Mouse (Mus musculus): ENCODE results near the gene Idua.

The Idua gene

DNA sequence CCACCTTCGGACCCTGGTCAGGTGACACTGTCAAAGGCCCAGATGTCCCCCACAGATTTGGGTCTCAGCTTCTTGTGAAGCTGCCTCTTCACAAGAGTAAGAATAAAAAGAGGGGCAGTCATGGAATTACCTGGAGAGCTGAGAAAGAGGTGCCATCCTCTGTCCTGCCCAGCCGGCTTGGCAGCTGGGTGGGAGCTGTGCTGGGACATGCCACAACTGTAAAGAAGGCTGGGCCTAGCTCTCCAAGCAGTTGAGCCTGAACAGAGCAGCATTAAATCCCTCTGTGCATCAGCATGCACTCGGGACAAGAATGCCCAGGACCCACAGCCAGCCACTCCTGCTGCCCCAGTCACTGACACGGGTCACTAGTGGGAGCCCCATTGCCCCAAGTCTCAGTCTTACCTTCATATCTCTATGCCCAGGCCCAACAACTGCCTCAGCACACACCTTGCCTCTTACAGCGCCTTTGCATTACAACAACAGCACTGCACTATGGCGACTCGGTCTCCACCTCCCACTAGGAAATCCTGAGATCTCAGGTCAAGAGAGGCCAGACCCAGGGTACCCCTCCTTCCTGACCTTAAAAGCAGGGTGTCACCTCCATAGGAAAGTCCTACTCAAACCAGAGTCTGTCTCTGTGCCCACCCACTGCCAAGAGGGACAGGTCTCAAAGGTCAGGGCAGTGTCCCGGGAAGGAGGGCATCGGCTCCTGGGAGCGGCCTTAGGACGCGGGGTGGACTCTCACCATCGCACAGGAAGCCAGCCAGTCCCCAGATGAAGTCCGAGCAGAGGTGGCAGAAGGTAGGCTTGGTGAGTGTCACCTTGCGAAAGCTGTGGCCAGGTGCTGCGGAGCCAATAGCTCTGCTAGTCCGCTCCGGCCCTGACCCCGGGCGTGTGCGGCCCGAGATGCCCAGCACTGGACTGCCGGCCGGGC, at the start of gene Idua:
Gene Idua (plus strand): TSS at position 634 of the 934 bp plus-strand sequence.
- WGBS = 7% methylated on average over 24 of the region's 24 CpGs

DNA sequence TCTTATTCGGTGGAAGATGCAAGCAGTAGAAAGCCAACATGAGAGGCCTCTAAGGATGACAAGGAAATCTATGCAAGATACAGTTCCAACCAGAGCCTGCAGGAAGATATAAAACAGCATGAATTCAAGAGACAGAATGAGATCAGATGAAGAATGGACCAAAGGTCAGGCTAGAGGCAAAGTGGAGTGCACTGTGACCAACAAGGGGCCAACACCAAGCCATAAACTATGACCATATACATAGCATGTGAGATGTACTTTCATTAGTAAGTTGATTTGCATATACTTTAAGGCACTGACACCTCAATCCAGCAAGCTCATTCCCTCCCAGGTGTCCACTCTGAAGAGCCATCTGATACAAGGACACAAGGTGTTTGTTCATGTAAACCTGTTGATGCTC, 49.7 kb upstream of the Idua start:
- whole genome bisulfite sequencing = 94% methylated on average over 1 of the region's 1 CpGs

DNA sequence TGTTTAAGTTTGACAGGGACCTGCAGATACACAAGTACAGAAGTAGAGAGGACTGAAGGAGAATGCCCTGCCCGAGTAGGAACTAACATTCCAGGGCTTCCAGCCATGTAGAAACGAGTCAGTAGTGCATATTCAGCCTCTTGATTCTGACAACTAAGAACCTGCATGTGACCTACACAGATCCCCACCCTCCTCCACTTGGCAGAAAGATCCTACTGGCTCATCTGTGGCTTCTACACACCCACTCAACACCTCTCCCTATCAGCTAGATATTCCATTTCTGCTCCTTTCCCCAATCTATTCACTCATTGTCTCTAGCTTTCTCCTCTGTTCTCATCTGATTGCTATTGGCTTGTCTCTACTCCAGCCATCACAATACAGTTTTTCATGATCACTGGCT, 38.3 kb upstream of the Idua start:
- WGBS = 21% methylated on average over 2 of the region's 2 CpGs

DNA sequence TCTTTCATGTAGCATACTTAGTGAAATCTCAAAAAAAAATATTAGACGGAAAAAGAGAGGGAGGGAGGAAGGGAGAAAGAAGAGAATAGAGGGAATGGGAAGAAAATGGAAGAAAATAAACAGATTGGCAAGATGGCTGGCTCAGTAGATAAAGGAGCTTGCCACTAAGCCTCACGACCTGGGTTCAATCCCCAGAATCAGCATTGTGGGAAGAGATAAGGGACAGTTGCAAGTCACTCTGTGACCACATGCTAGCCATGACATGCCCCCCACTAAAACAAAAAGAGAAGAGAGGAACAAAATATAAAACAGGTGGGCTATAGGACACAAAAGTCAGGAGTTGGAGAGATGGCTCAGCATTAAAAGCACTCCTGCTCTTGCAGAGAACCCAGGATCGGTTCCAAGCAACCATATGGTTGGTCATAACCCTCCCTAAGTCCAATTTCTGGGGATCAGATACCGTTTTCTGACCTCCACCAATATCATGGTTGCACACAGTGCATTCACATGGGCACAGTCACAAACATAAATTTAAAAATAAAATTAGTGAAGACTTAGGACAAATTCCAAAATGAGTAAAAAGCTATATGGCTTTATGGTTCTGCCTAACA, 34.0 kb upstream of the Idua start:
- 77% methylated on average over 4 of the region's 4 CpGs for WGBS

DNA sequence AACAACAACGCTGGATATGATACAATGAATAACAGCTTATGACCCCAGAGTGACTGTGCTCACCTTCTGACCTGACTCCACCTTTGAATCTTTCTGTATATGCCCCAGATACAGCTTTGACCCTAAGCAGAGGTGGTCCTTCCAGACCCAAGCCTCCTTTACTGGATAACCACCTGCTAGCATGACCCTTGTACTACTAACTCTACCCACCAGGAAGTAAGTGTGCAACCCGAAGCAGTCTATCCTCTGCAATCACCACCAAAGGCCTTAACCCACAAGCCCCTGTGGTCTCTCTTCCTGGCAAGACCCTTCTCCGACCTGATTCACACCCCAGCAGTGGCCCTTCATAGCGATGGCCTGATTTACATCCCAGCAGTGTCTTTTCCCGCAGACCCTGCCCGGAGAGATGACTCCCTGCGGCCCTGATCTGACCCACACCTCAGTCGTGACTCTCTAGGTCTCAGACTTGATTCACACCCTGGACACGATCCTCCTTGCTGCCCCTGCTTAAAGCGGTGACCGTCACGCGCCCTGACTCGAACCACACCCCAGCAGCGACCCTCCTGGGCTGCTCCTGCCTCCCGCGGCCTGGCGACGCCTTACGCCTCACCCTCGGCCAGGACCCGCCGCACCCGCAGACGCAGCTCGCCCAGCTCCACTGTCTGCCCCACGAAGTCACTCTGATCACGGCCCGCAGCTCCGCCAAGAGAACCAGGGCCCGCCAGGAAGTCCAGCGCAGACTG, 31.1 kb upstream of the Idua start:
- WGBS = under 1% methylated on average over 32 of the region's 32 CpGs

DNA sequence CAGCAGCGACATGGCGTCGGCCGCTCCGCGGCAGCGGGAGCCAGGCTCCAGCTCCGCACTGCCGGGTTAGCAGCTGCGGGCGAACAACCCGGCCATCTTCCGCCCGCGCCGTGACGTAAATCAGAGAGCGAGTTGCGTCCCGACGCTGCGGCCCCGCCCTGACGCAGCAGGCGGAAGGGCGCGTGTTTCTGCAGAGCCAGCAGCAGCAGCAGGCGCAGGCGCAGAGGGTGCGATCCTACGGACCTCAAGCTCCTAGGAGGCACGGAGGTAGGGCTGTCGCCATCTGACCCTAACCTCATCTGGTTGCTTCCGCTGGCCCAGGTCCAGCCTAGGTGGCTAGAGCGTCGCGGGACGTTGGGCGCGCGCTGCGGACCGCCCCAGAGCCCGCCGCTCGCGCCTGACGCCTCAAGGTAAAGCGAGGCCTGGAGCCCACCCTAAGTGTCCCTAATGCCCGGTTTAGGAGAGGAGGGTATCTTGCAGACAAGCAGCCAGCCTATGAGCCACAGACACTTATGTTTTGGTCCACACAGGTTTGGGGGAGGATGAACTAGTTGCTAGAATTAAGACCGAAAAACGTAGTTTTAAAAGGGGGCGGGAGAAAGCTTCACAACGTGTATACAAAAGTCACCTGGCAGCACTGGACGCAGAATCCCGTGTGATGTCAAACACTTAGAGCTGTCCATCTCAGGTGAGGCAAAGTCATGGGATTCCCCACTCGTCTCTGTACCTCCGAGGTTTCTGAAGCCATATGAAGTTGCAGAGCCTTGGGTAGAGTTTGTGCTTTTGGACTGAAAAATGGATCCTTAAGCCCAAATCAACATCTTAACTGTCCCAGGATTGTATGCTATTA, 30.3 kb upstream of the Idua start, which contains the start of the genes Gak and Tmem175:
Gene Gak (minus strand): TSS at position 122 of the 850 bp plus-strand sequence.
Gene Tmem175 (plus strand): TSS at position 137 of the 850 bp plus-strand sequence.
- WGBS = under 1% methylated on average over 58 of the region's 58 CpGs

DNA sequence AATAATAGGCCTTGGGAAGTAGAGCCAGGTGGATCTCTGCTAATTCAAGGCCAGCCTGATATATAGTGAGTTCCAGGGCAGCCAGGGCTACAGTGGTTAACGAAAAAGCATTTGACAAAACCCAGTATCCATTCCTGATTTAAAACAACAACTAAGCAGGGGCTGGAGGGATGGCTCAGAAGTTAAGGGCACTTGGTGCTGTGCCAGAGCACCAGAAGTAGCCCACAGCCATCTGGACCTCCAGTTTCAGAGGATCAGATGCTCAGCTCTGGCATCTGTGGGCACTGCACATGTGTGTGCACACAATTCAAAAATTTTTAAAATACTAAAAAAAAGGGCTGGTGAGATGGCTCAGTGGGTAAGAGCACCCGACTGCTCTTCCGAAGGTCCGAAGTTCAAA, 26.5 kb upstream of the Idua start:
- WGBS = 91% methylated on average over 4 of the region's 4 CpGs

DNA sequence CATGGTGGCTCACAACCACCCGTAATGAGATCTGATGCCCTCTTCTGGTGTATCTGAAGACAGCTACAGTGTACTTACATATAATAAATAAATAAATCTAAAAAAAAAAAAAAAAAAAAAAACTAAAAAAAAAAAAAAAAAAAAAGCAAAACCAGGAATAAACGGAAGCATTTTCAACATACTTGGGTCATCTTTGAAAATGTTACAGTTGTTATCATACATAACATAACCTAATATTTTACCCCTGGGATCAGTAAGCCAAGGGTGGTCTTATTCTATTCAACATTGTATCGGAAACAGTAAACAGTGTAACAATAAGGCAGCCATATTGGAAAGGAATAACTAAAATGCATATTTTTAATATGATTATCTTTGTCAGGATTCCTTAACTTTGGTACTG, 26.0 kb upstream of the Idua start:
- 93% methylated on average over 2 of the region's 3 CpGs for WGBS

DNA sequence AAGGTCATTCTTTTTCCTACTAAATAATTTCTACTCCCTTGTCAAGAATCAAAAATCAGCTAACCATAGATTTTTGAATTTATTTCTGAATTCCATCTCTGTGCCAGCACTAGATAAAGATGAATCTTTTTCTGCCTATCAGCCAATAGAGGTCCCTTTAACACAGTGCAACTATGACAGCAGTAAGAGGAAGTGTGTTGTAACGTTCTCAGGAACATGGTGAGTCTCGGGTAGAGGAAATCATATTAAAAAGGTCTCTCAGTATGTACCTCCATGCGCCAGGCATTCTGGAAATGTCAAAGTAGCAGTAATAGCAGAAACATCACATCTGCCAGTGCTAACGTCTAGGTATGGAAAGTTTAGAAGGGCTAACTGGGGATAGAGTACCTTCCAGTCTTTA, 24.0 kb upstream of the Idua start:
- WGBS = 75% methylated on average over 4 of the region's 4 CpGs

DNA sequence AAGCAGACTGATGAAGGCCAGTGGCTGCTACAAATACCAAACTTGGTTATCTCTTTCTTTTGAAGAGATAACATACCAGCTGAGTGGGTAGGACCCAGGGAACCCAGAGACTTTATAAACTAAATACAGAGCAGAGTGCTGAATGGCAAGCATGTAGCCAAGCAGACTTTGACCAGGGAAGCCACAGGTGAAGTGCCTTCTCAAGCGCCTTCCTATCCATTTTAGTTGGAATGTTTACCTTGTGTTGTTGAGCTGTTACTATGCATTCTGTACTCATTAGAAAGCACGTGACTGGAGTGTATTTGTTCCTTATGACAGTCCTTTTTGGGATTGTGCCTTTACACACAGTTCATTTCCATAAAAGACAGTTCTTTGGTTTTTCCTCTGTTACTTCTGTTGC, 16.5 kb upstream of the Idua start:
- WGBS = 72% methylated on average over 2 of the region's 2 CpGs

DNA sequence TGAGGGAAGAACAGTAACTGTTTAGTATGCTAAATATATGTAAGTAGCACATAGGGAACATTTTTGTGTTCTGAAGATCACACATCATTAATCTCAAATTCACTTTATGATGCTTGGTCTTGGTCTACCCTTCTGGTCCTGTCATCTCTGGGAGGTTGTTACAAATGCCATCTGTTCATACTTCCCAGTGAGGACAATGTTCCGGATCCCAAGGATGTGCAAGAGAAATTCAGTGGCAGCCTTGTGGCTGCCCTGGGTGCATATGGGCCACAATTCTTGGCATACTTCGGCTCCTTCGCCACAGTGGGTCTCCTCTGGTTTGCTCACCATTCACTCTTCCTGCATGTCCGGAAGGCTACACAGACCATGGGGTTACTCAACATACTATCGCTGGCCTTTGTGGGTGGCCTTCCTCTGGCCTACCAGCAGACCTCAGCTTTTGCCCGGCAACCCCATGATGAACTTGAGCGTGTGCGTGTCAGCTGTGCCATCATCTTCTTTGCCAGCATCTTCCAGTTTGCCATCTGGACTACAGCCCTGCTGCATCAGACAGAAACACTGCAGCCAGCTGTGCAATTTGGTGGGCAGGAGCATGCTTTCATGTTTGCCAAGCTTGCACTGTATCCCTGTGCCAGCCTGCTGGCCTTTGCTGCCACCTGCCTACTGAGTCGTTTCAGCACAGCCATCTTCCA, 14.3 kb upstream of the Idua start:
- 51% methylated on average over 9 of the region's 9 CpGs for WGBS

DNA sequence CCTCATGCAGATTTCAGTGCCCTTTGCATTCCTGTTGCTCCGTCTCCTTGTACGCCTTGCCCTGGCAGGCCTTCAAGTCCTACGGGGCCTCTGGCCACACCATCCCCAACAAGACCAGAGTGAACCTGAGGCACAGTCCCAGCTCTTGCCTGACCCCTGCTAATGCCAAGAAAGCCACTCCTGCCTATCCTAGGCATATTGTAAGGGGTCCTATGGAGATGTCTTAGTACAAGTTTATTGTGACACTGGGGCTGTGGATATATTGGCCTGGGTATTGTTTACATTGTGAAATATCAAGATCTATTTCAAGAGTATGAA, 13.8 kb upstream of the Idua start:
- 55% methylated on average over 3 of the region's 3 CpGs for WGBS

DNA sequence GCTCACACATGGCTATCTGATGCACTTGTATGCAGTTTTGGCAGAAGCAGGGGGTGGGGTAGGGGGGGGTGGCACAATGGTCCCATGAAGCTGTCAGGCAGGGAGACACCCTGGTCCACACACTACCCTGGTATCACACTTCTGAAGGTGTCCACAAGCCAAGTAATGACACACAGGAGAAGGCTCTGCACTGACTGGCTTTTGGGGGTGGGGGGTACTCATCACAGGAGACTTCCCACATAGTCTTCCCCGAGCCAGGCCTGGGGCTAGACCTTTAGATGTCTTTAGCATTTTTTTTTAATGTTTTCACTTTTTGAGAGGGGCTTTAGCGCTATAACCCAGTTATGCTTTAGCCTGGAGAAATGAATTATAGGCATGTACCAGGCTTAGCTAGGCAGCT, 12.8 kb upstream of the Idua start:
- WGBS = 85% methylated on average over 2 of the region's 2 CpGs

DNA sequence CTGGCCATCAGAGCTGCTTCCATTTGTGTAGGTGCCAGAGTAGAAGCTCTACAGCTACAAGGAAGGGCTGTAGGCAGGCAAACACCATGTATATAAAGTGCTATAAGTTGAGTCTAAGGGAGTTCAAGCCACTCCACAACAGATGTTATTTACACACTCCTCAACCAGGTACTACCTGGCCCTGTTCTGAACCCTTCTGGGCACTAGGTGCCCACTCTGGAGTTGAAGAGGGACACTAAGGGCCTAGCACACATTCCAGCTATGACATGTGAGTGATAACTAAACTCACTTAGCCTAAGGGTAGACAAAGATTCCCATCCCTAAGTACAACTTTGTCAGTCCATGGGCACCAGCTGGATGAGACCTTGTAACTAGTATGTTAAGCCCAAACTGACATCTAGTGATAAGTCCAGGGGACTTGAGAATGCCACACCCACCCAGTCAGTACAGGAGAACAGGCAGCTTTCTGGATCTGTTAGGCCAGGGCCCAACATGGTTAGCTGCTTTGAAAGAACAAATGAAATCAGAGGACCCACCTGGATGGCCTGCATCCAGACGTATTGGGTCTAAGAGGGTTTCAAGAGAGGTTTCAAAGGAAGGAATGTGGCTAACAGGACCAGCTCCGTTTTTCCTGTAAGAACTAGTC, 12.2 kb upstream of the Idua start:
- WGBS = 93% methylated on average over 2 of the region's 2 CpGs

DNA sequence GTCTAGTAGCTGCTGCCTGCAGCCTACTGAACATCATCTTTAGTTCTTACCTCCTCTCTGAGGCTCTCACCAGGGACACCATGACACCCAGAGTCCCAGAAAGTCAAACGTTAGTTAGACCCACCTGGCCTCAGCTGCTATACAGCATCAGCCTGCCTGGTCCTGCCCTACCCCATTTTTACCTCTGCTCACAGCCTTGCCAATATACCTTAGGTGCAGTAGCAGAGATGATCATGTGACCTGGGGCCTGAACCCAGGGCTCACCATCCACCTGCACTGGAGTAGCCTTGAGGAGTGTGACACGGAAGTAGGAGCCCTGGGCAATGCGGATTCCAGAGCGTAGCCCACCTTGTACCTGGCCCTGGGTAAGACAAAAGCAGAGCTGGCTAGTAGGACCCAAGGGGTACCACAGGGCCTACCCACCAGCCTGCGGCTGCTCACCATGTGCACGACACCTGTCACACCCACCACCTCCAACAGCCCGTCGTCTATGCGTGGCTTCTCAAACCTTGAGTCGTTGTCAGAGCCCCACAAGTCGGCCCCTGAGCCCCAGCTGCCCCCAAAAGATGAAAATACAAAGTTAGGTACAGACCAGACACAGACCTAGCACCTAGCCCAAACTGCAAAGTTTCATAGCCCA, 11.1 kb upstream of the Idua start:
- WGBS = 81% methylated on average over 11 of the region's 11 CpGs

DNA sequence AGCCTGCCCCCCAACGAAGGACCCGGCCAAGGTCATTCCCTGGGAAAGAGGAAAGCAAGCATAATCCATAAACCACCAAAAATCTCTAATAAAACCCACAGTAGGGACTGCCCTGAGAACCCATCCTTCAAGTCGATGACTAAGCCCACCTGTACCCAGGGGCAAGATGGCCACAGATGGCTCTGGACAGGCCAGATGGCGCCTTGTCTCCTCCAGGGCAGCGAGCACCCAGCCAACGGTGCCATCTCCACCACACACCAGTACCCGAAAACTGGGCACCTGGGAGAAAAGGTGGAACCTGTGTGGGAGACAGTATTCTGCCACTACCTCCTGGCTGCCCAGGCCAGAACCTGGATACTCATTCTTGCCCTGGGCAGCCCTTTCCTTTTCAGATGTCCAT, 9.8 kb upstream of the Idua start:
- 88% methylated on average over 7 of the region's 7 CpGs for WGBS

DNA sequence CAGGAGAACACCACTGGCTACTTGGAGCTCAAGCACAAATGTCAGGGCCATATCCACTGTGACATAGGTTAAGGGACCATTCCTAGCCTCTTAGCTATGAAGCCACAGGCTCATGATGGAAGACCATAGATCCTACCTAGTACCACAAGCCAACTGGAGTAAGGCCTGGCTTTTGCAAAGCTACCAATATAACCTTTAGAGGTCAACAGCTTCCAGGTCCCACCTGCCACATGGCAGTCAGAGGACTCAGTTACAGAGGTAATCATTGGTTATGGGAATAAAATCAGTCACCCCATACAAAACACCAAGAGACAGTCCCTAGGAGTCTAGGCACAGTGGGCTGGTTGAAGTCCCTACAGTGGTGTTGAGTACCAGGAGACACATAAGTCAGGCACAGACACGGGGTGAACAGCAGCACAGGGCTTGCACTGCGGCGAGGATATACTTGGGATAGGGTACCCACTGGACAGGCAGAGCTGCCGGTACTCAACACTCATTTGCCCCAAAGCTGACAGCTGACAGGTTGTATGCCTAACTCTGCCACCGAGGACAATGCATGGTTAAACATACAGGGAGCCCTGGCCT, 8.9 kb upstream of the Idua start:
- WGBS = 82% methylated on average over 5 of the region's 5 CpGs

DNA sequence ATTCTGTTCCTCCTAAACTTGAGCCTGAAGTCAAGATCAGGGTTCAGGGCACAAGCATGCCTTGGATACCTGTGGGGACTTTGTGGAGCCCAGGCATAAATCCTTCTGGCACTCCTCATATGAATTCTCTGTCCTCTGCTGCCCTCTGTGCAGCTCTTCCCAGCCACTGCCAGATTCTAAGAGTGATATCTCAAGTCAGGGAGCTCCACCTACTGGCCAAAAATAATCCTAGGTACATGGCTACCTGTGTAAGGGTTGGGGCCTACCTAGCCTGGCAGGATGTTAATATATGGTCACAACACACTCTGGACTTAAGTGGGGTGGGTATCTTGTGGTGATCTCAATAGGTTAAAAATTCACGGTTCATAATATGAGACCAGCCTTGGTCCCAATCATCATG, 8.3 kb upstream of the Idua start:
- 59% methylated on average over 1 of the region's 1 CpGs for WGBS

DNA sequence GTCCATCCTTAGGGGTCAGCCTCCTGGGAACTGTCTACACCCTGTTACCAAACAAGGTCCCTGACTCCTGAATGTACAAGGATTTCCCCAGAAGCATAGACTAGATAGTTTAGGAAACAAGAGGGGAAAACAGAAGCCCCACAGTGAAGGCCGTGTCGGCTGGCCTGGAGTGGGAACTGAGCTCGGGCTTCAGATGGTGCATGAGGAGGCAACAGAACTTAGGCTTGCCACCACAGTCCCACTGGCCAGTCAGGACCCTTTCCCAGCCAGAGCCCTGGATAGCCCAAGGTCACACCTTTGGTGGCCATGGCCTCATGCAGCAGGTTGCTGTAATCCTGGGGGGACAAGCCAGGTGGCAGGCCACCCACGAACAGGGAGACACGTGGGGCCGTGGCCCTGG, 6.8 kb upstream of the Idua start:
- WGBS = 83% methylated on average over 6 of the region's 6 CpGs
